Mouse (Mus musculus) heart, adult 2 months (tissue): ENCODE data around the gene Aifm3.

ENCODE experiments used
- CTCF ChIP-seq: fragments of 200-600 bp; IDR thresholded peaks from 2 replicates; pipeline ENCODE4 v1.8.1; 2022; ENCODE audit warnings: antibody characterized with exemption, mild to moderate bottlenecking, moderate library complexity
- EP300 ChIP-seq: fragments of 200-500 bp; IDR thresholded peaks from 2 replicates; pipeline ENCODE4 v1.6.1; 2011; ENCODE audit warnings: low read depth, low read length, control low read depth; ENCODE audit not compliant: insufficient read depth
- POLR2A ChIP-seq: fragments of 200-500 bp; IDR thresholded peaks from 2 replicates; pipeline ENCODE4 v1.6.1; 2011; ENCODE audit warnings: mild to moderate bottlenecking, low read depth, low read length, control low read depth; ENCODE audit not compliant: insufficient read depth

DNA sequence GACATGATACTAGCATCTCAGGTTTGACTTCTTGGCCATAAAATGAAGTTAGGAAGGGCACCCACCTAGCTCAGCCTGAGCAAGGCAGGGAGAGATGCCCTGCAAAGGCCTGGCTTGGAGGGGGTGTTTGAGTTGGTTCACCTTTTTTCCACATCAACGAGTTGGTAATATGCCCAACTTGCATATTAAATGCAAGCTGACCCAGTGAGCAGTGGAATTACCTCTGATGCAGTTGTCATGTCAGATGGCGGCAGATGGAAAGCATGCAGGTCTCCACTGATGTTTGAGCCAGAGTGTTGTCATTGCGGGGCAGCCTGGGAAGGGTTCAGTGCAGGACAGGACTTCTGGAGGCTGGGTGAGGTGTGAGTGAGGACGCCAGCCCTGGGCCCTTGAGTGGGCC, 22.0 kb downstream of the Aifm3 start:
- no peak for TF ChIP-seq CTCF
- no peak for TF ChIP-seq EP300
- TF ChIP-seq POLR2A: no peak
